Mouse (Mus musculus) G1E-ER4 (cell line): Measurements from ENCODE around the gene Cenpp. TPM values are rescaled to one million over a fixed set of nuclear protein-coding genes. Genes with fewer than 3 reads are reported as not detected.

Experiments
- GATA1 ChIP-seq: IDR thresholded peaks from one replicate; pipeline ENCODE4 v1.8.0; 2012; ENCODE audit warnings: low read length, inconsistent platforms
- polyA plus RNA-seq: library from polyadenylated mRNA; stranded (reverse); fragments of >175 nt; gene quantifications from 2 replicates; pipeline ENCODE4 v1.2.3, GENCODE M21; 2012

The Cenpp gene
- polyA plus RNA-seq, 1 experiment: 9.6 TPM

DNA sequence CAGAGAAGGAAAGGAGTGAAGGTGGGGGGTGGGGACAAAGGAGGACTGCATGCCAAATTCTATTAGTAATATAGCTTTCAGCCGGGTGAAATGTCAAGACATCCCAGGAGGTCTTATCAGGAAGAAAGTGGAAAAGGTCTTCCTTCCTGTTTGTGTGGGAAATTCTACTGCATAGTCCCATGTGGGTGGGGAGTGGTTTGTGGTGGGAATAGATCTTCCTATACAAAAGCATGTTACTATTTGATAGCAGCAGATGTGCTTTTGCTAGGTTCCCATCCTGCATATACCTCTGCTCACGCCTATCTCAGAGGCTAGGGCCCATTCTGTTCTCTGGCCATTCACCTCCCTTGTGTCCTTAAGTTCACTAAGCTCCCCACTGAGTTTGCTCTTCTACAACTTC lies 91.7 kb downstream of the Cenpp start:
- TF ChIP-seq GATA1: peak; percentile 67

DNA sequence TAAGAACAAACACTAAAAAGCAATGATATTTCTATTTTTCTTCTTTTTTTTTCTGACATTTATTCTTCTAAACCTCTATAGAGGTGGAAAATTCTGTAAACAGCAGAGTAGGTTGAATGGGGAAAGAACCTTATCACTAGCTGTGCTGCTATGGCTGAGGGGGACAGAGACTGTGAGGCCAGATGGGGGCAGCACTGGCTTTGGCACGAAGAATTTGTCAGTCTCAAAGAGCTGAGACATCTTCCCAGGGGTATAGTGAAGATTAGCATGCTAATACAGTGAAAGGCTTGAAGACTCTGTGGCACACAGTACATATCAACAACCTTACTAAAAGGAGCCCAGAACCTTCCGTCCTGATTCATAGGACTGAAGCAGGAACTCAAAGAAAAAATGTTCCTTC lies 93.4 kb downstream of the Cenpp start:
- no peak for TF ChIP-seq GATA1

DNA sequence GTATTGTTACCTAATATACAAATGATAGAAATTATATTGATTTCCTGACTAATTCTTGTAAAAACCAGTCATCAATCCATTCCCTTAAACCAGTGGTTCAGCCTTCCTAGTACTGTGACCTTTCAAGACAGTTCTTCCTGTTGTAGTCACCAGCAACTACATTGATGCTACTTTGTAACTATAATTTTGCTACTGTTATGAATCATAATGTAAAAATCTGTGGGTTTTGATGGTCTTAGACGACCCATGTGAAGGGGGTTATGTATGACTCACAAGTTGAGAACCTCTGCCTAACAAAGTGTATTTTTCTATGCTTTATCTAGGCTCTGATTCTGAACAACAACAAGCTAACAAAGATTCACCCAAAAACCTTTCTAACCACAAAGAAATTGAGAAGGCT lies 95.7 kb downstream of the Cenpp start:
- no peak for TF ChIP-seq GATA1

DNA sequence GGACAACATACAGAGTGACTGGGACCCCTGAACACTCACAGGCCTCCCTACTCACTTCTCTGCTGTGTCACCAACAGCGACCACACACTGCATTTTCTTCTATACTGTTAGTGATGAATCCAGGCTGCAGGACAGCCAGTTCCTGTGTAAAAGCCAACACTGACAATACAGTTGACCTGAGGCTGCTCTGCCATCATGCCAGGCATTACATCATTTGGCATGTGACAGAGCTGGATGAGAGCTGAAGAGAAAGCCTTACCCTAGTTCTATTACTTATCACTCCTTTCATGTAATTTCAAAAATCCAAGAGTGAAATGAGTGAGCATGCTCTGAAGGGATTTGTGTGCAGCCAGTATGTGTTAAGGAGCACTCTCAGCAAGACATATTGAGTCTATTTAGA lies 96.4 kb downstream of the Cenpp start:
- no peak for TF ChIP-seq GATA1

DNA sequence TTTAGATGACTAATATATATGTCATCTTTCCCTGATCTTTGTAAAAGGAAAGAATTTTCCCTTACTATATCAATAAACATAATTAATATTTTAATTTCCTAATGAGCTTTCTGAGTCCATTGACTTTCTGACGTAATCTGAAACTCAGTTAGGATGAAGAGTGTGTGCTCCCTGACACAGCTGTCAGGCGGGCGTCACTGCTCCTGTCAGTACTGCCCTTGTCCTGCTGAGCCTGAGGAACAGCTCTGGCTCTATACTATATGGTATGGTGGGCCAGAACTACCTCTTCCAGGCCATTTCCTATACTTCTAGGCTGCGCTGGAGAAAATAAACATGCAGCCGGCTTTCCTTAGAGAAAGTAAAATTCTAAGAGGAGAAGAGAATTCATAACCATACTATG lies 98.1 kb downstream of the Cenpp start:
- TF ChIP-seq GATA1: no peak

DNA sequence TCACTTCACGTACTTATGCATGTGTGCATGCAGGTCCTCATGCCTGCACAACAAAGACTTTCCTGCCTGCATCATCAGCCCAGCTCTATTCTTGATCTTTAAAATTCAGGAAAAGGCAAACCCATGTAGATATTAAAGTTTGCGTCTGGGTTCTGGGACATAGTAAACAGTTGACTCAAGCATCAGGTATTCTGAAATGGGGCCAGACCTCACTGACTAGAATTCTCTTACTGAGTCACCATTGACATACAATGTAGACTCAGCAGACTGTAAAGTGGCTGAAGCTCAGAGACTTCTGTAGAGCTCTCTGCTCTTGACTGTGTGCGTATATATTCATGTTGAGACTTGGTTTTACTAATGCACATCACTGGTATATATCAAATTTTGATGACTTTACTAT lies 103.0 kb downstream of the Cenpp start:
- TF ChIP-seq GATA1: no peak

DNA sequence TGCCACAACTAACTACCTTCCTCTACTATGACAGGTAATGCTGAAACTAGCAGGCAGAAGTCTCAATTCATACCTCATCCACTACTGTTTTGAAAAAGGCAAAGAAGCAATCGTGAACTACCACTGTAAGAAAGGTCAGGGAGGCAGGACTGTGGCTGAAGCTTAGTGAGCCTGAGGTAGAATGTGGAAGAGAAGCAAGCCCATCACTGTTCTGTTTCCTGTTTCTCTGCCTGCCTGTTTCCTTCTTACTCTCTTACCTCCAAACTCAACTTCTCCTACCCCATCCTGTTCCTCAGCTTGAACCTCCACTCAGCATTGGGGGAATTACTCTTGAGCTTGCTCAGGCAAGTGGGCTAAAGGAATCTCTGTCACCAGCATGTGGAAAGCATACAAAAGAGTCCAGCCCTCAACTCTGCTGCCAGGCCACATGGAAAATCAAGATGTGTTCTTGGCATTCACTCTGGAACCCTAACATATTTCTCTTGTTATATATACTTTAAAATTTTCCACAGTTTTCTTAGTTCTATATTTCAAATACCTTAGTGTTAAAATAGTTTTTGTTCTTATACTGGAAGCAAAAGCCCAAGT lies 104.9 kb downstream of the Cenpp start:
- TF ChIP-seq GATA1: no peak

DNA sequence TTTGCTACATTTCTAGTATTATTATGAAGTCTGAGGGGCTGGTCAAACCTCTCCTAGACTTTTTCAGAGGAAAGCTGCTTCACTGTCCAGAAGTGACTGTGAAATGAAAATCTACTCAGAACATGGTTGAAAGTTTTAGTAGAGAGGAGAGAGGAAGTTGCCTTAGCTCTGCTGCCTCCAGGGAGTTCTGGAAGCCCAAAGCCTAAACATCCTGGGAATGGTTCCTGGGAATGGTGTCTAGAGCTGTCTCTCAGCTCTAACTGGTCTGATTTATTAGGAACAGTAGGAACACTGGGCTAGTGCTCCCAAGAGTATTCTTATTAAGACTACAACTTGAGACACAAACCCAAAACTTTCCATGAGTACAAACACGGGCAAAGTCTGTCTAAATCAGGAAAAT lies 106.1 kb downstream of the Cenpp start:
- TF ChIP-seq GATA1: no peak

DNA sequence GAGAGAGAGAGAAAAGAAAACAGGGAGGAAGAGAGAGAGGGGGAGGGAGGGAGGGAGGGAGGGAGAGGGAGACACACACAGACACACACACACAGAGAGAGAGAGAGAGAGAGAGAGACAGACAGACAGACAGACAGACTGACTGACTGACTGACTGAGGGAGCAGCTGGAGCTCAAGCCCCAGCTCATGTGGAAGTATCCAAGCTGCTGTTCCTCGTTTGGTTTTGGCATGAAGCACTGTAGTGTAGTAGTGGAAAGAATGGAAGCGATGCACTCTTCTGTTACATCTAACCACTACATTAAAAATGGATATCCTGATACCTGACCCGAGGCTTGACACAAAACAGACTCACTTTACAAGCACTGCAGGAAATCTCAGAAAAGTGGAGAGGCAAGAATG lies 106.9 kb downstream of the Cenpp start:
- TF ChIP-seq GATA1: no peak

DNA sequence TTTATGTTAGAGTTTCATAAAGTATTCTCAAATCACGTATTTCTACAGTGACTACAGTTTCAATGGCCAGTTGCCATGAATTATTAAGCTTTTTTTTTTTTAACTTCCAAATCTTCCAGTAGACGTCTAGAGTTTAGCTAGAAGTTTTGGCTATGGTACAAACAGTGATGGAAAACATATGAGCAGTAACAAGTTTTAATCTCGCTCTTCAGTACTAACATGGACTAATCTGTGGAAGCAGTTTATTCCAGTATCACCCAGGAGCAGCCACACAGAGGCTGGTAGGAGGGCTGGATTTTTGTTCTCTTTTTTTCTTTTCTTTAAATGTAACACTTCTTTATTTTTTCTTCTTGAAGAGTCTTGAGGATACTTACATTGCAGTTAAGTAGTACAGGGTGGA lies 108.3 kb downstream of the Cenpp start, which contains the start of gene Aspn:
Aspn (plus strand) TSS at position 165 of the 400 bp plus-strand sequence.
- no peak for TF ChIP-seq GATA1

DNA sequence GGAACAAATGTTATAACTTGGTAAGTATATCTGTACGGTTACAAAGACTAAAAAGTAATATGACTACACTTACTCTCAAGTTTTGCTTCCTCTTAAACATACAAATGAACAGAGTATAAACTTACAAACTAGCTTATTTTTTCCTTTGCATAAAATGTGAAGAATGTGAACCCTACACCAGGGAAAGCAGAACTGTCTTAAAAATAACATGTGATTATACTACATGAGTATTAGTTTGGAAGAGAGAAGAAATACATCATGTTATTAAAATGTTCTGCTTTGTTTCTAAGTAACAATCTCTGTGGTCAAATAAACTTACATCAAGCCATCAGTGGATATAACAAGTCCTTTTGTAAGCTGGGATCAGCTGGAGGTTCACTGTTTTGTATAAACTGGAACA lies 113.9 kb downstream of the Cenpp start:
- no peak for TF ChIP-seq GATA1

DNA sequence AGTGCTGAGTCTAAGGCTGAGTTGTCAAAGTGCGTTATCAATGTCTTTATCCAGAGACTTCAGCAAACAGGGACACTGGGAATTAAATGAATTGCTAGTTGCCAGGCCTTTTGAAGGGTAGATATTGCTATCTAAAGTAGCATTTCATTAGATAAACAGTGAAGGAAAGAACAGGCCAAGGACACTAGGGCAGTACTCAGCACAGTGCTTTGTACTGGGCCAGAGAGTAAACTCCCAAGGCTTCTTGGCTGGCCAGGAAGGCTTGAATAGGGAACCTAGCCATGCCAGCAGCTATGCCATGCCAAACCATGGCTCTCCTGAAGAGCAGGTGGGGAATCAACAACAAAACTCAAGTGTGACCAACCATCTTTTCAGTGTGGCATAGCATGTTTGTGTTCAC lies 115.6 kb downstream of the Cenpp start:
- TF ChIP-seq GATA1: no peak

DNA sequence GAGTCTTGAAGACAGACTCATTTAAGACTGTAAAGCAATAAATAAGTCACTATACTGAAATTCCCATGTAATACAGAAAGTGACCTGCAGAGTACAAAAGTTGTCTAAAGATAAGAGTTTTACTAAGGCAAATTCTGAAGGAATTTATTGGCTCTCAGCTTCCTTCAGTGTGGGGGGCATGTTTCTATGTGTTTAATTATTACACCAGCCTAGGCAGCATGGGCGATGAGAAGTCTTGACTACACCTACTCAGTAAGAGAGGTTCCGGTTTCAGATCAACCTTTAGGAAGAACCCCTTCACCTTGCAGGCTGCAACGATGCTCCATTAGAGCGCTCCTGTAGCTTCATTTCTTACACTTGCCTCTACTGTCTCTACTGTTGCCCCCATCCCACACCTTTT lies 121.9 kb downstream of the Cenpp start:
- TF ChIP-seq GATA1: no peak

DNA sequence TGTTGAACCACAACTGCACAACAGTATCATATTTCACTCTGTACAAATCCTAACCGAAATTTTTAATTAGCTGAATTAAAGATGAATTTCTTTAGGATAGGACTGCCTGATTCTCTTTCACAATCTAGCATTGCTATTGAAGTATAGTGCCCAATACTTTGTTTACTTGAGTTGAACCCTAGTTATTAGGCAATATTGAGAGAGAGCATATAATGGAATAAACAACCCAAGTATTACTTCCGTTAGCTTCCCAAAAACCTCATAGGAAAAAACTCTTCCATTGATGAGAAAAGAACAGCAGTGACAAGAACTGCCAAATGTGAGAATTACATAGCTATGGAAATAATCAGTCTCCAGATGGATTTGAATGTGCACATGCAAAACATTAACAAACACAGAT lies 126.3 kb downstream of the Cenpp start:
- no peak for TF ChIP-seq GATA1

DNA sequence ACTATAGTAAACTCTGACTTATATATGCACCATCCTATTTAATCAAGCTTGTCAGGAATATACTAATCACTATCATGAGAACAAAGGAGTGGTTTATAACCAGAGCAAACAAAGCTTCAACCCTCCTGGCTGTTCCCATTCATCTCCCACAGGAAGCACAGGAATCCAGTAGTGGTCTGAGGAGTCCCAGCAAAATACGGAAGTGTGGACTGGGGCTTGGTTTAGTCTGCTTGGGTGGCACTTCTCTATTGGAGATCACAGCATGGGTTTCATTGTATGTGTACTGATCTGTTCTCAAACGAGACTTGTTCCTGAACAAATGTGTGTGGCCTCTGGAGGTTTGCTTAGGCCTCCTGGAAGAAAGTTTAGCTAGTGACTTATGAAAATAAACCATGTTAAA lies 133.8 kb downstream of the Cenpp start:
- TF ChIP-seq GATA1: no peak

DNA sequence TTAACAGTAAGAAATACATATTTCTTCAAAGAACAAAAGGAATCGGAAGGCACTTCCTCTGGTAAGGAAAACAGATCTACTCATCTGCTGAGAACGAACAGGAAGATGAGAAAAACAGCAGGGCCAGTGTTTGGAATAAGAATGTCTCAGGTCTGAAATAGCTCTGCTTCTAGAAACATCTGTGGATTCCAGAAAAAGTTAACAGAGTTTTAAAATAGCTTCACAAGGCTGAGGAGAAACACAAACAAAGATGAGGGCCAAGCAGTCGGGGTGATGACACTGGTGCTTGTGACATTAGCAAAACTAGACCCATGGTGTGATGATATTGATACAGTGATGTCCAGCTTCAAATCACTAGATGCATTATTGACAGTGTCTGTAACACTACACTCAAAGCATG lies 145.4 kb downstream of the Cenpp start:
- no peak for TF ChIP-seq GATA1

DNA sequence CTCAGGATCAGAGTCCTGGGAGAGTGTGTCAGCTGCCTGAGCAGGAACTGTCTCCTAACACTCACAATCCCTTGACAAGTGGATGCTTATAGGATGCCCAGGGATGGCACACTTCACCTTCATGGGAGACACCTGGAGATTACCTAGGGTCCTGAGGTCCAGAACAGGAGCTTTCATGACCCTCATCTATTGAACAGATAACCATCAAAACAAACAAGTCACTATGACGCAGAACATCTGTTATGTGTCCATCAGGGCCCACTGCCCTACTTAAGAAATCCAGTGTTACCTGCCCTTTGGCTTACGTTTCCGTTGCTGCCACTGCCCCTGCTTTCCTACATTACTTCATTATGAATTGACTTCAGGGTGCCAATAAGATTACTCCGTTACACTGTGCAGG lies 146.8 kb downstream of the Cenpp start:
- no peak for TF ChIP-seq GATA1

DNA sequence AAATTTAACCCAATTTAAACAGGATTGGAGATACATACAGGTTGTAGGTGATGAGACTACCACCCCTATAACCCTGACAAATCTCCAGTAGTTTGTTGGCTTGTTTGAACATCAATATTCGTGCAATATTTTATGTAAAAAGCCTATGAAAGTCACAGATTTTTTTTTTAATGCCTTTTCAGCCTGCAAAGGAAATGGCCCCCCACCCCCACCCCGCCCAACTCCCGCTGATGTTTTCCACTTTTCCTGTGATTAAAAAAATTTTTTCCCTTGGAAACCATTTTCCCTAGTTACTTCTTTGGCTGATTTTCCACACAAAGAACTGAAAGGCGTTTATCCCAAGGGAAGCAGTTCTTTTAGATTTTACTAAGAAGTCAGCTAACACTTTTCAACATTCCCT lies 148.1 kb downstream of the Cenpp start, which contains the start of gene Ecm2:
Ecm2 (plus strand) TSS at position 301 of the 400 bp plus-strand sequence.
- no peak for TF ChIP-seq GATA1
